Mouse (Mus musculus): ENCODE results near the gene Ric8a.

- TF ChIP-seq CTCF (IDR thresholded peaks at IDR 0.05; ENCODE audit: control insufficient read depth, insufficient read depth, insufficient read length): no peak
- TF ChIP-seq CEBPB (IDR thresholded peaks at IDR 0.05; ENCODE audit: low read depth): no peak
- no peak for TF ChIP-seq FOSL1 (IDR thresholded peaks at IDR 0.05; ENCODE audit: insufficient read depth, low read length, poor library complexity, severe bottlenecking)
- no peak for TF ChIP-seq MYOG (IDR thresholded peaks at IDR 0.05; ENCODE audit: control insufficient read depth, extremely low read depth, insufficient read length)
Measured at GRCm38 (mm10) chr7:140821653-140822329, 35.0 kb upstream of the Ric8a start, which contains the start of gene Zfp941.
